Mouse (Mus musculus) forebrain, embryonic 10.5 days (tissue): Measurements from ENCODE around the gene Col15a1. TPM values are rescaled to one million over a fixed set of nuclear protein-coding genes. Genes with fewer than 3 reads are reported as not detected.

Experiments
- DNase-seq: peaks from one replicate; pipeline ENCODE4 v3.0.0-alpha.2; 2017; ENCODE audit warnings: low spot score; ENCODE audit errors: extremely low spot score
- H3K27ac ChIP-seq: fragments of 300-500 bp; sonication (generic); 2 replicates; pipeline ENCODE4 v1.5.1; 2016; ENCODE audit warnings: mild to moderate bottlenecking
- H3K27me3 ChIP-seq: fragments of 300-500 bp; sonication (generic); 2 replicates; pipeline ENCODE4 v1.6.1; 2016; ENCODE audit warnings: mild to moderate bottlenecking; ENCODE audit not compliant: poor library complexity, severe bottlenecking
- H3K36me3 ChIP-seq: fragments of 300-500 bp; sonication (generic); replicated peaks from 2 replicates; pipeline ENCODE4 v1.6.1; 2016; ENCODE audit warnings: mild to moderate bottlenecking, moderate library complexity
- H3K4me1 ChIP-seq: fragments of 300-500 bp; sonication (generic); 2 replicates; pipeline ENCODE4 v1.6.1; 2016
- H3K4me3 ChIP-seq: fragments of 300-500 bp; sonication (generic); 2 replicates; pipeline ENCODE4 v1.5.1; 2016; ENCODE audit warnings: mild to moderate bottlenecking, moderate library complexity
- H3K9me3 ChIP-seq: fragments of 300-500 bp; sonication (generic); 2 replicates; pipeline ENCODE4 v1.6.1; 2016; ENCODE audit warnings: mild to moderate bottlenecking, moderate library complexity
- WGBS: fragments of 180-500 bp; shearing (Covaris S2); methylation state at CpG from one replicate; pipeline ENCODE4 v1.1.7; 2016; 5-methylcytosine and 5-hydroxymethylcytosine counted together
- polyA plus RNA-seq: library from polyadenylated mRNA; unstranded; fragments of >200 nt; fragmentation: Nextera tagmentation; extraction: Ambion mirVana; gene quantifications from 2 replicates; pipeline ENCODE4 v1.2.1, GENCODE M21; 2016

The Col15a1 gene
- polyA plus RNA-seq, 1 experiment from 2014 or later: 4.5 TPM

DNA sequence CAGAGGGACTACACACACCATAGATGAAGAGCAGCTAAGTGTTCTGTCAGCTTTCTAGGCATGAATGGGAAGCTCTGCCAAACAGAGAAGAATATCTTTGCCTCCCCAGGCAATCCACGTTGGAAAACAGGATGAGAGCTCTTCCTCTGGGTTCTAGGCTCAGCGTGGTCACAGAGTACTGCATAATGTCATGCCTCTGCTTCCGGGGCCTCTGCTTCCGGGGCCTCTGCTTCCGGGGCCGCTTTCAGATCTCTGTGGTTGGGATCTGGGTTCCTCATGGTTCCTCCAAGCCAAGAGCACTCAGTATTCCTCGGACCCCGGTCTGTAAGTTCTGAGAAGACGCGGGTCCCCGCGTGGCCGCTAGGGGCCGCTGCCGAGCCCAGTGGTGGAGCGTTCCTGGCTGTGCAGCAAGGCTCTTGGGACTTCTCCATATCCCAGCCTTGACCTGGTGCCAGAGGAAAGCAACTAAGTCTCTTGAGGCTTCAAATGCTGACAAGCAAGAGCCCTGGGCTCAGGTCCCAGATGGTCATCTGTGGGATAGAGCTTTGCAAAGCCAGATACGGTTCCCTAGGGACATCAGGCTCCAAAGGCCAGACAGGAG, 26.8 kb downstream of the Col15a1 start:
- Histone ChIP-seq H3K4me1 (peaks cover 34% of the 10 kb centered on the region), H3K9me3 (no peaks in the 10 kb centered on the region), H3K36me3 (no peaks in the 10 kb centered on the region), H3K27me3 (peaks cover 15% of the 10 kb centered on the region), H3K4me3 (no peak overlapping the region), H3K27ac (no peak overlapping the region)
- WGBS: 29% methylated on average over 17 of the region's 17 CpGs
- peak; percentile 78 for DNase-seq

DNA sequence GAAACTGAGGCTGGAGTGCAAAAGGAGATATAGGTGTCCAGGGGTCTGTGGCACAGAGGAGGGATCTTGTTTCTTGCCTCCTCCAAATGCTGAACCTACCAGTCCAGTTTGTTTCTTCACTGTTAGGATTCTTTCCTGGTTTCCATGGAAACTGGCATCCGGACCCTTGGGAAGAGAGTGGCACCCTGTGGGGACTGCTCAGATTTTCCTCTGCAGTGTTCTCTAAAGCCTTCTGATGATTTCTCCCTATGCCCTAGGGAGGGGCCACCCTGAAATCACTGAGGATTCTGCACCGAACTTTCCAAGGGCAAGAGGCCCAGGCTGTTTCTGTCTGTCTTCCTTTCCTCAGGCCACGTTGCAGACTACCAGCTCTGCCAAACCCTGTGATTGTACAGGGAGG, 27.4 kb downstream of the Col15a1 start:
- Histone ChIP-seq H3K4me3 (no peak overlapping the region), H3K36me3 (no peaks in the 10 kb centered on the region), H3K9me3 (no peaks in the 10 kb centered on the region), H3K27ac (no peak overlapping the region), H3K27me3 (peaks cover 15% of the 10 kb centered on the region), H3K4me1 (peaks cover 34% of the 10 kb centered on the region)
- DNase-seq: no peak
- WGBS: 32% methylated on average over 3 of the region's 3 CpGs

GRCm38 (mm10) chr4:47236104-47236503, 28.1 kb downstream of the Col15a1 start:
- Histone ChIP-seq H3K4me3 (no peak overlapping the region), H3K36me3 (no peaks in the 10 kb centered on the region), H3K9me3 (no peaks in the 10 kb centered on the region), H3K4me1 (peaks cover 34% of the 10 kb centered on the region), H3K27ac (no peak overlapping the region), H3K27me3 (peaks cover 15% of the 10 kb centered on the region)
- WGBS: 74% methylated on average over 7 of the region's 7 CpGs
- no peak for DNase-seq

GRCm38 (mm10) chr4:47237220-47237619, 29.3 kb downstream of the Col15a1 start:
- H3K4me3 ChIP-seq: no peak overlapping the region
- peaks cover 15% of the 10 kb centered on the region for H3K27me3 ChIP-seq
- H3K4me1 ChIP-seq: peaks cover 34% of the 10 kb centered on the region
- H3K27ac ChIP-seq: peak overlapping the region; percentile 41; the same call in 1 of the 2 replicates
- H3K36me3 ChIP-seq: no peaks in the 10 kb centered on the region
- no peak for DNase-seq
- 42% methylated on average over 15 of the region's 15 CpGs for WGBS
- no peaks in the 10 kb centered on the region for H3K9me3 ChIP-seq

GRCm38 (mm10) chr4:47239114-47239513, 31.2 kb downstream of the Col15a1 start:
- no peak overlapping the region for H3K4me3 ChIP-seq
- no peaks in the 10 kb centered on the region for H3K36me3 ChIP-seq
- H3K4me1 ChIP-seq: peaks cover 37% of the 10 kb centered on the region
- H3K27me3 ChIP-seq: peaks cover 15% of the 10 kb centered on the region
- DNase-seq: no peak
- WGBS: 93% methylated on average over 6 of the region's 6 CpGs
- no peak overlapping the region for H3K27ac ChIP-seq
- H3K9me3 ChIP-seq: no peaks in the 10 kb centered on the region

- 84% methylated on average over 5 of the region's 5 CpGs for WGBS
- H3K36me3 ChIP-seq: no peaks in the 10 kb centered on the region
- no peaks in the 10 kb centered on the region for H3K9me3 ChIP-seq
- H3K27me3 ChIP-seq: peaks cover 14% of the 10 kb centered on the region
- no peak for DNase-seq
- peaks cover 37% of the 10 kb centered on the region for H3K4me1 ChIP-seq
- no peak overlapping the region for H3K27ac ChIP-seq
- no peak overlapping the region for H3K4me3 ChIP-seq
These were observed 32.9 kb downstream of the Col15a1 start for GRCm38 (mm10) chr4:47240901-47241300.

DNA sequence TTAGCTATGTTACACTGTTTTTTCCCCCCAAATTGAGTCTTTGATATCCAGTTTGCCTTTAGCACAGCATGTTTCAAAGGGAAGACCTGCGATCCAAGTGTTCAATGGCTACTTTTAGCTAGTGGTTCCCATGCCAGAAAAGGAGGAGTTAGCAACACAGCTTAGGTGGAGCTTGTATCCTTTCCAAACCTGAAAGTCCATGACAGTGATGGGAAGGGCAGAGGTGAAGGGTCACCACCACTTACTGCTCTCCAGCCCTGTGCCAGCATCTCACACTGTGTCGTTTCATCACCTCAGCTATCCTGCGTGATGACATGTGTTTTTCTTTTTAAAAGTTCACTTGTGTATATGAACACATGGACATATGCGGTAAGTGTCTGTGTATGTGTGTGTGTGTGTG, 34.2 kb downstream of the Col15a1 start:
- 87% methylated on average over 4 of the region's 4 CpGs for WGBS
- no peak for DNase-seq
- Histone ChIP-seq H3K4me3 (no peak overlapping the region), H3K9me3 (no peaks in the 10 kb centered on the region), H3K27me3 (peaks cover 3% of the 10 kb centered on the region), H3K36me3 (no peaks in the 10 kb centered on the region), H3K4me1 (peaks cover 26% of the 10 kb centered on the region), H3K27ac (no peak overlapping the region)

GRCm38 (mm10) chr4:47244651-47245050, 36.7 kb downstream of the Col15a1 start:
- WGBS: 56% methylated on average over 6 of the region's 6 CpGs
- DNase-seq: no peak
- no peaks in the 10 kb centered on the region for H3K36me3 ChIP-seq

DNA sequence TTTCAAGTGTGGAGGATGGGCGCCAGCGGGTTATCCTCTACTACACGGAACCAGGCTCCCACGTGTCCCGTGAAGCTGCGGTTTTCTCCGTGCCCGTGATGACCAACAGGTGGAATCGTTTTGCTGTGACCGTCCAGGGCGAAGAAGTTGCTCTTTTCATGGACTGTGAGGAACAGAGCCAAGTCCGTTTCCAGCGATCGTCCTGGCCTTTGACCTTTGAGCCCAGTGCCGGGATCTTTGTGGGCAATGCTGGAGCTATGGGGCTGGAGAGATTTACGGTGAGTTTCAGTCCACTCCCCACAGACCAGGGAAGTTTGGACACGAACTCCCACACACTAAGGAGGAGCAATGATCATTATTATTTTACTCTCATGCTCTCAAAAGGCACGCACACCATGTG, 37.7 kb downstream of the Col15a1 start:
- peaks cover 28% of the 10 kb centered on the region for H3K4me1 ChIP-seq
- WGBS: 94% methylated on average over 18 of the region's 18 CpGs
- H3K27ac ChIP-seq: no peak overlapping the region
- H3K27me3 ChIP-seq: no peaks in the 10 kb centered on the region; the same call in none of the 2 replicates
- no peaks in the 10 kb centered on the region for H3K36me3 ChIP-seq
- DNase-seq: no peak
- H3K9me3 ChIP-seq: no peaks in the 10 kb centered on the region
- H3K4me3 ChIP-seq: no peak overlapping the region

More at GRCm38 (mm10) chr4:47244651-47245050, 36.7 kb downstream of the Col15a1 start:
- no peak overlapping the region for H3K27ac ChIP-seq
- H3K9me3 ChIP-seq: no peaks in the 10 kb centered on the region
- H3K4me1 ChIP-seq: peaks cover 28% of the 10 kb centered on the region
- H3K4me3 ChIP-seq: no peak overlapping the region
- H3K27me3 ChIP-seq: no peaks in the 10 kb centered on the region; the same call in none of the 2 replicates

DNA sequence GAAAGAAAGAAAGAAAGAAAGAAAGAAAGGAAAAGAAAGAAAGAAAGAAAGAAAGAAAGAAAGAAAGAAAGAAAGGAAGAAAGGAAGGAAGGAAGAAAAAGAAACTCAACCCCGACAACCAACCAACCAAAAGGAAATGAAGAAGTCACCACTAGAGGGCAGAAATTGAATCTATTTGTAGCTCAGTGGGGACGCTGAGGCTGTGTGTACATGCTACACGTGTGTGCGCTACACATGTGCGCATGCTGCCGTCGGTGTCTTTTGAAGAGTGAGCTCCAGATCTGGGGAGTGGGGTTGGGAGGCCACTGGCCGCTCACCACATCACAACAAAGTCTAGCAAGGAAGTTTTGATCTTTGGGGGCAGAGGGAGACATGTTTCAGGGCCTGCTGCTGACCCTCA, 38.9 kb downstream of the Col15a1 start:
- no peaks in the 10 kb centered on the region; the same call in 1 of the 2 replicates for H3K27me3 ChIP-seq
- peaks cover 28% of the 10 kb centered on the region for H3K4me1 ChIP-seq
- DNase-seq: no peak
- H3K9me3 ChIP-seq: no peaks in the 10 kb centered on the region
- H3K27ac ChIP-seq: no peak overlapping the region
- no peak overlapping the region for H3K4me3 ChIP-seq
- no peaks in the 10 kb centered on the region for H3K36me3 ChIP-seq
- WGBS: 74% methylated on average over 8 of the region's 8 CpGs

GRCm38 (mm10) chr4:47247574-47247973, 39.6 kb downstream of the Col15a1 start:
- 72% methylated on average over 6 of the region's 6 CpGs for WGBS
- Histone ChIP-seq H3K9me3 (peaks cover 2% of the 10 kb centered on the region; the same call in 1 of the 2 replicates), H3K36me3 (no peaks in the 10 kb centered on the region), H3K27ac (no peak overlapping the region), H3K27me3 (no peaks in the 10 kb centered on the region; the same call in 1 of the 2 replicates), H3K4me1 (peaks cover 28% of the 10 kb centered on the region), H3K4me3 (no peak overlapping the region)
- DNase-seq: no peak

GRCm38 (mm10) chr4:47249193-47249592, 41.2 kb downstream of the Col15a1 start:
- Histone ChIP-seq H3K9me3 (peaks cover 6% of the 10 kb centered on the region; the same call in 1 of the 2 replicates), H3K4me1 (peaks cover 24% of the 10 kb centered on the region)

DNA sequence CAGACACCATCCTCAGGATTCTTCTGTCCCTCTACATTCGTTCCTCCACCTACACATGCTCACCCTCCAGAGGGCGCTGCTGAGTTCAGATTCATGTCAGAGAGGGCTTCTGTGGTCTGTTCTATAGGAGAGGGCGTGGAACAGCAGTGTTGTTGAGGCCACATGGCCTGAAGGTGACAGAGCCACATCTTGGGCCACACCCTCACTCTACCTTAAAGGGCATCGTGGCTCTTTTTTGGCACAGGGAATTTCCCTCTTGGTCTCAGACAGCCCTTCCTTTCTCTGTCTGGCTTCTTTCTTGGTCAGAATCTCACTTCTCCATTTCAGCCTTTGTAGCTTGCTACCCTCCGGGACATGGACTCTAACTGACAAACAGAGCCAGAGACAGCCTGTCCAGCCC, 43.1 kb downstream of the Col15a1 start:
- Histone ChIP-seq H3K27ac (no peak overlapping the region), H3K4me1 (peaks cover 11% of the 10 kb centered on the region), H3K9me3 (peaks cover 6% of the 10 kb centered on the region; the same call in 1 of the 2 replicates), H3K36me3 (no peaks in the 10 kb centered on the region; the same call in 1 of the 2 replicates), H3K27me3 (no peaks in the 10 kb centered on the region), H3K4me3 (no peak overlapping the region)
- WGBS: 52% methylated on average over 5 of the region's 5 CpGs
- peak; percentile 42 for DNase-seq

More at GRCm38 (mm10) chr4:47249193-47249592, 41.2 kb downstream of the Col15a1 start:
- H3K27me3 ChIP-seq: no peaks in the 10 kb centered on the region
- WGBS: 87% methylated on average over 6 of the region's 6 CpGs
- no peak overlapping the region for H3K27ac ChIP-seq
- no peak for DNase-seq
- no peak overlapping the region for H3K4me3 ChIP-seq
- no peaks in the 10 kb centered on the region; the same call in 1 of the 2 replicates for H3K36me3 ChIP-seq
